Mouse (Mus musculus) kidney, adult 2 months (tissue): ENCODE results near the gene Manf.

Experiments used
- CTCF ChIP-seq: fragments of 200-500 bp; conservative IDR thresholded peaks from 2 replicates; pipeline ENCODE4 v1.5.1; 2011; ENCODE audit warnings: low read depth, mild to moderate bottlenecking, control low read depth, low read length, moderate library complexity, mixed read lengths; ENCODE audit not compliant: insufficient read depth, insufficient read length
- POLR2A ChIP-seq: fragments of 200-500 bp; IDR thresholded peaks from one replicate; pipeline ENCODE4 v1.6.1; 2011; ENCODE audit warnings: low read depth, low read length, control low read depth

- TF ChIP-seq CTCF (no peak), POLR2A (no peak)
Observed at GRCm38 (mm10) chr9:106858036-106858435, 33.7 kb downstream of the Manf start.
